Mouse (Mus musculus): ENCODE results near the gene Jazf1. TPM values are rescaled to one million over a fixed set of nuclear protein-coding genes. Genes with fewer than 3 reads are reported as not detected.

Gene Jazf1
- polyA plus RNA-seq, 1 experiment from 2014 or later: 8.8 TPM

- Histone ChIP-seq H3K4me3 (no peak overlapping the region), H3K9me3 (no peaks in the 10 kb centered on the region), H3K4me2 (replicated peaks) (no peak overlapping the region), H3K4me1 (no peaks in the 10 kb centered on the region), H3K27ac (no peak overlapping the region), H3K27me3 (no peaks in the 10 kb centered on the region), H3K36me3 (no peaks in the 10 kb centered on the region), H3K9ac (no peak overlapping the region)
- WGBS: 74% methylated on average over 3 of the region's 3 CpGs
- no peak for ATAC-seq (ENCODE audit: insufficient number of reproducible peaks, insufficient read depth, low FRiP score, low TSS enrichment)
These were observed 293.1 kb downstream of the Jazf1 start for GRCm38 (mm10) chr6:52775350-52775749.

GRCm38 (mm10) chr6:52773132-52773531, 295.3 kb downstream of the Jazf1 start:
- Histone ChIP-seq H3K4me2 (replicated peaks) (no peak overlapping the region), H3K4me3 (no peak overlapping the region), H3K36me3 (peaks cover 12% of the 10 kb centered on the region), H3K9ac (no peak overlapping the region), H3K27me3 (no peaks in the 10 kb centered on the region), H3K9me3 (no peaks in the 10 kb centered on the region), H3K27ac (no peak overlapping the region), H3K4me1 (no peaks in the 10 kb centered on the region)
- 83% methylated on average over 5 of the region's 5 CpGs for WGBS
- no peak for ATAC-seq (ENCODE audit: insufficient number of reproducible peaks, insufficient read depth, low FRiP score, low TSS enrichment)

DNA sequence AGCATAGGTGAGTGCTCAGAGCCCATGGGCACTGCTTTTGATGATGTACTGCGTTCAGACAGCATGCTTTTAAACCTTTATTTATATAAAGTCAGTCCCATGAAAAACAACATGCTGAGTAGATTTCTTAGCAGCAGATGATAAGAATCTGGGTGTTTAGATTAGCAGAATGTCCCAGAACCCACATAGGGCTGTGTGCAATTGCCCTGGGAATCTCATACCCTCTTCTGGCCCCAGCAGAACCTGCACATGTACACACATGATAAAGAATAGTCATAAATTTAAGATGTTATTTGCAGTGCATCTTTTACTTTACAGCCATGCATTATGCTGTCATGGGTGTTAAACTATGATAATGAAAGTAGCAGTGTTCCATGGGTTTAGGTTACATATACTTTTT, 297.6 kb downstream of the Jazf1 start:
- ATAC-seq (ENCODE audit: insufficient number of reproducible peaks, insufficient read depth, low FRiP score, low TSS enrichment): no peak
- Histone ChIP-seq H3K36me3 (peaks cover 25% of the 10 kb centered on the region), H3K27me3 (no peaks in the 10 kb centered on the region), H3K4me1 (no peaks in the 10 kb centered on the region), H3K27ac (no peak overlapping the region), H3K4me2 (replicated peaks) (no peak overlapping the region), H3K9ac (no peak overlapping the region), H3K4me3 (no peak overlapping the region), H3K9me3 (no peaks in the 10 kb centered on the region)
- 93% methylated on average over 1 of the region's 1 CpGs for WGBS

- no peak for ATAC-seq (ENCODE audit: insufficient number of reproducible peaks, insufficient read depth, low FRiP score, low TSS enrichment)
- peaks cover 36% of the 10 kb centered on the region for H3K36me3 ChIP-seq
- H3K27ac ChIP-seq: no peak overlapping the region
- H3K9me3 ChIP-seq: no peaks in the 10 kb centered on the region
- WGBS: 56% methylated on average over 7 of the region's 7 CpGs
- no peaks in the 10 kb centered on the region for H3K4me1 ChIP-seq
- no peaks in the 10 kb centered on the region for H3K27me3 ChIP-seq
- H3K9ac ChIP-seq: no peak overlapping the region
- H3K4me2 ChIP-seq (replicated peaks): no peak overlapping the region
- H3K4me3 ChIP-seq: no peak overlapping the region
These were observed 303.2 kb downstream of the Jazf1 start for GRCm38 (mm10) chr6:52765206-52765605.

DNA sequence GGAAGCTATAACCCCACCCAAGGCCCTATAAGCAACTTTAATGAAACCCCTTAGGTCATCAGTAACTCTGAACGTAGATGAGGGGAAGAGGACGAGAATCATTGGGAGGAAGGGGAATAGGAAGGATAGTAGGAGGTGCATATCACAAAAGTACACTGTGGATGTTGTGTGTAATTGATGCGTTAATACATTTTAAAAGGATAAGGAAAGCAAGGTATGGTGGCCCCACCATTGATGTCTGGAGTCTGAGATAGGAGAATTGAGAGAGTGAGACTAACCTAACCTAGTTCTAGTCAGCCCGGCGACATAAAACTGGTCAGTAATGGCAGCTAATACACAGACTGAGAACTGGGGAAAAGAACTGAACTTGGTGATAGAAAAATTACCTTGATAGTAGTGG, 315.6 kb downstream of the Jazf1 start:
- Histone ChIP-seq H3K4me2 (replicated peaks) (no peak overlapping the region), H3K27me3 (no peaks in the 10 kb centered on the region), H3K4me3 (no peak overlapping the region), H3K4me1 (no peaks in the 10 kb centered on the region), H3K27ac (no peak overlapping the region), H3K9me3 (no peaks in the 10 kb centered on the region), H3K9ac (no peak overlapping the region), H3K36me3 (peaks cover 34% of the 10 kb centered on the region)
- no peak for ATAC-seq (ENCODE audit: insufficient number of reproducible peaks, insufficient read depth, low FRiP score, low TSS enrichment)
- 94% methylated on average over 5 of the region's 5 CpGs for WGBS

DNA sequence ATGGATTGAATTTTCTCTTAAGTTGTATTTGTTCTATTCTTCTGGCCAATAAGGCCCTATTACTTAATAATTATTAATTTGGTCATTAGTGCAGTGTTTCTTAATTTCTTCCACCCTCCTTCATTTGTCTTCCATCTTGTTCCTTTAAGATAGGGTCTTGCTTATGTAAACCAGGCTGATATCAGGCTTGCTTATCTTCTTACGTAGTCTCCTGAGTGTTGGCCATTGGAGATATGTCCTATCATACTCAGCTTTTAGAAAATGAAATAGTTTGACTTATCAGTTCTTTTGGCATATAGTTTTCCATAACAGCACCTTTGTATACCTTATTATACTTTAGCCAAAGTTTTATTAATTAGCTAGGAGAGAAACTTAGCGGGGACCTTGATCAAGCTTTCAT, 333.8 kb downstream of the Jazf1 start:
- no peak for ATAC-seq (ENCODE audit: insufficient number of reproducible peaks, insufficient read depth, low FRiP score, low TSS enrichment)
- Histone ChIP-seq H3K4me3 (no peak overlapping the region), H3K27me3 (no peaks in the 10 kb centered on the region), H3K4me2 (replicated peaks) (no peak overlapping the region), H3K9me3 (no peaks in the 10 kb centered on the region), H3K27ac (no peak overlapping the region), H3K9ac (no peak overlapping the region), H3K4me1 (no peaks in the 10 kb centered on the region), H3K36me3 (peaks cover 26% of the 10 kb centered on the region)
- 93% methylated on average over 2 of the region's 2 CpGs for WGBS

DNA sequence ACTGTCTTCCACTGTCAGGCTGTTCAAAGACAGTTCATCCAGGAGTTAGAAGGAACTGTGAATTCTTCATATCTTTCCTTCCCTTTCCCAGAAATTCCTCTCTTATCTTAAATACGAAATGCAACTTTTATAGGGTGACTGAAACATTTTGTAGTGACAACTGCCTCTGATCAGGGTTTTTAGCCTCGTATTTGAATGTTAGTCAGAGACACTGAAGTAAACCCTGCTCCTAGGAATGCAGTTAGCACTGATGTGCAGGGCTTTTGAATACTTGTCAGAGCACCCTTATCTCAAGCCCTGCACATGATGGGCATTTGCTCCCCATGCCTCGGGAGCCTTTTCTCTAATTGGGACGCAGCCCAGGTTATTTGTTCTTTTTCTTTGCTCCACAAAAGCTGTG, 338.1 kb downstream of the Jazf1 start:
- H3K27me3 ChIP-seq: no peaks in the 10 kb centered on the region
- H3K9me3 ChIP-seq: no peaks in the 10 kb centered on the region
- no peaks in the 10 kb centered on the region for H3K4me1 ChIP-seq
- peaks cover 24% of the 10 kb centered on the region; the same call in 1 of the 2 replicates for H3K36me3 ChIP-seq
- 83% methylated on average over 4 of the region's 4 CpGs for WGBS
- H3K4me3 ChIP-seq: no peak overlapping the region
- H3K9ac ChIP-seq: no peak overlapping the region
- no peak for ATAC-seq (ENCODE audit: insufficient number of reproducible peaks, insufficient read depth, low FRiP score, low TSS enrichment)
- H3K4me2 ChIP-seq (replicated peaks): no peak overlapping the region
- no peak overlapping the region for H3K27ac ChIP-seq

DNA sequence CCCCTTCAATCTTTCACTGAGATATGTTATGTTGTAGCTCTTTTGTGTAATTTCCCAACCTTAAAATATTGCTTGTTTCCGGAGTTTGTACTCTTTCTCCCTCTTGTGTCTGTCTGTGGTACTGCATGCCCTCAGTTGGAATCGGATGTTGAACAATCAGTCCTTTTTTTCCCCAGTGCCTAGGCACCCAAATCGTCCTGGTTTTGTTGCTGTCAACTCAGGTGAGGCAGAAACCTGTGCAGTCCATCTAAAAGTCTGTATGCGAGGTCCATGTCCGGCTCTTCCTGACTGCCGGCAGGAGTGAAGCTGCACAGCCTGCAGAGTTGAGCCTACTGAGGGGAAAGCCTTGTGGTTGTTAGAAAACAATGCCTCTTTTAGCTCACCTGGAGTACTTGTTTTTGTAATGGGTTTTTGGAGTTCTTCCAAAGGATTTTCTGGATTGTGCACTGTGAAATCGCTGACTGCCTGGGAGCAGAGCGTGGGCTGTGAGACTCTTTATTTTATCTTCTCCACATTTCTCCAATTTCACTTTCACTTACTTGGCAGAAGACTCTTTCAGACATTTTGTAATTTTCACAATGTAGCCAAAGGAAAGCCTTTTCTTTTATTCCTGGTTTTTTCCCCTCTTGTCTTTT, 343.5 kb downstream of the Jazf1 start:
- ATAC-seq (ENCODE audit: insufficient number of reproducible peaks, insufficient read depth, low FRiP score, low TSS enrichment): no peak
- Histone ChIP-seq H3K27ac (no peak overlapping the region), H3K4me1 (no peaks in the 10 kb centered on the region), H3K4me3 (no peak overlapping the region), H3K9ac (no peak overlapping the region), H3K36me3 (peaks cover 23% of the 10 kb centered on the region; the same call in 1 of the 2 replicates), H3K27me3 (no peaks in the 10 kb centered on the region), H3K9me3 (no peaks in the 10 kb centered on the region), H3K4me2 (replicated peaks) (no peak overlapping the region)
- 57% methylated on average over 8 of the region's 8 CpGs for WGBS

Other genes with a start within 250 kb of the Jazf1 start
- gene Creb5, start 218.6 kb upstream of the Jazf1 start, polyA plus RNA-seq (2016; fragmentation: Nextera tagmentation; extraction: Ambion mirVana): 29.5 and 30.3 TPM in 2 replicates